Mouse (Mus musculus) CH12.LX (cell line): Measurements from ENCODE around the gene Lonp1.

ENCODE experiments used
- BHLHE40 ChIP-seq: IDR thresholded peaks from 2 replicates; pipeline ENCODE4 v1.6.1; 2011; ENCODE audit warnings: mild to moderate bottlenecking, low read depth, low read length, improper control_type of control experiment
- CTCF ChIP-seq, 2 experiments: IDR thresholded peaks in 1 of 2; conservative IDR thresholded peaks in 1 of 2; 2 replicates each; pipeline ENCODE4 v1.5.1; 2011 to 2012; ENCODE audit warnings: low read depth in 2 of 2, low read length in 2 of 2, improper control_type of control experiment in 1 of 2, inconsistent platforms in 1 of 2, mild to moderate bottlenecking in 1 of 2, moderate library complexity in 1 of 2
- E2F4 ChIP-seq: IDR thresholded peaks from 2 replicates; pipeline ENCODE4 v1.6.1; 2011; ENCODE audit warnings: low read depth, low read length, improper control_type of control experiment; ENCODE audit not compliant: insufficient replicate concordance
- EP300 ChIP-seq: IDR thresholded peaks from 2 replicates; pipeline ENCODE4 v1.6.1; 2011; ENCODE audit warnings: low read length, improper control_type of control experiment
- MXI1 ChIP-seq: IDR thresholded peaks from 2 replicates; pipeline ENCODE4 v1.6.1; 2011; ENCODE audit warnings: mild to moderate bottlenecking, low read depth, low read length, improper control_type of control experiment
- RAD21 ChIP-seq: IDR thresholded peaks from 2 replicates; pipeline ENCODE4 v1.6.1; 2011; ENCODE audit warnings: low read depth, mild to moderate bottlenecking, low read length, improper control_type of control experiment, moderate library complexity

- TF ChIP-seq E2F4 (no peak), CTCF (conservative IDR thresholded peaks at IDR 0.05 in 1 of 2, IDR thresholded peaks at IDR 0.05 in 1 of 2; ENCODE audit: low read depth in 2 of 2, low read length in 2 of 2) (no peak), BHLHE40 (no peak), EP300 (no peak), MXI1 (no peak), RAD21 (no peak)
These were observed 60.4 kb downstream of the Lonp1 start for GRCm38 (mm10) chr17:56566293-56566692.
